Mouse (Mus musculus): Measurements from ENCODE around the gene Golim4. TPM values are rescaled to one million over a fixed set of nuclear protein-coding genes. Genes with fewer than 3 reads are reported as not detected.

Golim4 gene
- polyA plus RNA-seq, 1 experiment from 2014 or later = 40.0 TPM

GRCm38 (mm10) chr3:75910257-75910656 is 46.5 kb downstream of the Golim4 start:
- Histone ChIP-seq H3K27ac (replicated peaks) (no peak overlapping the region), H3K4me3 (ENCODE audit: low read depth, low read length) (no peak overlapping the region), H3K27me3 (ENCODE audit: control insufficient read depth, insufficient read depth, low read length) (no peaks in the 10 kb centered on the region), H3K9me3 (ENCODE audit: control insufficient read depth, low read length) (no peaks in the 10 kb centered on the region), H3K36me3 (ENCODE audit: control insufficient read depth, insufficient read depth, low read length) (no peaks in the 10 kb centered on the region; the same call in none of the 2 replicates), H3K4me1 (replicated peaks; ENCODE audit: control insufficient read depth, insufficient read depth) (no peaks in the 10 kb centered on the region), H3K4me2 (replicated peaks; ENCODE audit: low read depth) (no peak overlapping the region), H3K9ac (ENCODE audit: low read length) (no peak overlapping the region)
- no peak for DNase-seq (ENCODE audit: low spot score)
- peak; percentile 79 for ATAC-seq (ENCODE audit: low FRiP score, low TSS enrichment)
- 4% methylated on average over 4 of the region's 4 CpGs for WGBS
- TF ChIP-seq EP300 (optimal IDR thresholded peaks at IDR 0.05) (no peak), CTCF (IDR thresholded peaks at IDR 0.05; ENCODE audit: low read depth) (peak; percentile 96)

GRCm38 (mm10) chr3:75901903-75902598 is 54.7 kb downstream of the Golim4 start:
- DNase-seq (ENCODE audit: low spot score) (no peak), ATAC-seq (ENCODE audit: low FRiP score, low TSS enrichment) (no peak)
- H3K9me3 ChIP-seq (ENCODE audit: control insufficient read depth, low read length) = no peaks in the 10 kb centered on the region
- H3K9ac ChIP-seq (ENCODE audit: low read length) = no peak overlapping the region
- H3K4me3 ChIP-seq (ENCODE audit: low read depth, low read length) = no peak overlapping the region
- no peak overlapping the region for H3K27ac ChIP-seq (replicated peaks)
- TF ChIP-seq EP300 (optimal IDR thresholded peaks at IDR 0.05) (no peak), CTCF (IDR thresholded peaks at IDR 0.05; ENCODE audit: low read depth) (peak; percentile 60)
- H3K4me1 ChIP-seq (replicated peaks; ENCODE audit: control insufficient read depth, insufficient read depth) = no peaks in the 10 kb centered on the region
- peaks cover 8% of the 10 kb centered on the region for H3K36me3 ChIP-seq (ENCODE audit: control insufficient read depth, insufficient read depth, low read length)
- H3K4me2 ChIP-seq (replicated peaks; ENCODE audit: low read depth) = no peak overlapping the region
- no peaks in the 10 kb centered on the region for H3K27me3 ChIP-seq (ENCODE audit: control insufficient read depth, insufficient read depth, low read length)
- 69% methylated on average over 11 of the region's 11 CpGs for WGBS

- Histone ChIP-seq H3K27ac (replicated peaks) (no peak overlapping the region), H3K36me3 (ENCODE audit: control insufficient read depth, insufficient read depth, low read length) (peaks cover 24% of the 10 kb centered on the region), H3K4me3 (ENCODE audit: low read depth, low read length) (no peak overlapping the region), H3K4me1 (replicated peaks; ENCODE audit: control insufficient read depth, insufficient read depth) (no peaks in the 10 kb centered on the region), H3K4me2 (replicated peaks; ENCODE audit: low read depth) (no peak overlapping the region), H3K9me3 (ENCODE audit: control insufficient read depth, low read length) (no peaks in the 10 kb centered on the region), H3K27me3 (ENCODE audit: control insufficient read depth, insufficient read depth, low read length) (no peaks in the 10 kb centered on the region), H3K9ac (ENCODE audit: low read length) (no peak overlapping the region)
- TF ChIP-seq CTCF (IDR thresholded peaks at IDR 0.05; ENCODE audit: low read depth) (no peak), EP300 (optimal IDR thresholded peaks at IDR 0.05) (no peak)
- 90% methylated on average over 5 of the region's 5 CpGs for WGBS
- no peak for ATAC-seq (ENCODE audit: low FRiP score, low TSS enrichment)
- no peak for DNase-seq (ENCODE audit: low spot score)
Observed at GRCm38 (mm10) chr3:75895075-75895474, 61.7 kb downstream of the Golim4 start.

- peaks cover 25% of the 10 kb centered on the region for H3K36me3 ChIP-seq (ENCODE audit: control insufficient read depth, insufficient read depth, low read length)
- WGBS = 90% methylated on average over 3 of the region's 3 CpGs
- no peak overlapping the region for H3K9ac ChIP-seq (ENCODE audit: low read length)
- TF ChIP-seq CTCF (IDR thresholded peaks at IDR 0.05; ENCODE audit: low read depth) = no peak
- ATAC-seq (ENCODE audit: low FRiP score, low TSS enrichment) (no peak), DNase-seq (ENCODE audit: low spot score) (no peak)
- no peak overlapping the region for H3K27ac ChIP-seq (replicated peaks)
- H3K4me2 ChIP-seq (replicated peaks; ENCODE audit: low read depth) = no peak overlapping the region
- H3K9me3 ChIP-seq (ENCODE audit: control insufficient read depth, low read length) = no peaks in the 10 kb centered on the region
- no peak overlapping the region for H3K4me3 ChIP-seq (ENCODE audit: low read depth, low read length)
- no peaks in the 10 kb centered on the region for H3K27me3 ChIP-seq (ENCODE audit: control insufficient read depth, insufficient read depth, low read length)
- H3K4me1 ChIP-seq (replicated peaks; ENCODE audit: control insufficient read depth, insufficient read depth) = no peaks in the 10 kb centered on the region
Observed at GRCm38 (mm10) chr3:75891581-75891980, 65.2 kb downstream of the Golim4 start.

GRCm38 (mm10) chr3:75889323-75889722 is 67.4 kb downstream of the Golim4 start:
- Histone ChIP-seq H3K4me1 (replicated peaks; ENCODE audit: control insufficient read depth, insufficient read depth) (no peaks in the 10 kb centered on the region), H3K27me3 (ENCODE audit: control insufficient read depth, insufficient read depth, low read length) (no peaks in the 10 kb centered on the region), H3K27ac (replicated peaks) (no peak overlapping the region), H3K9ac (ENCODE audit: low read length) (no peak overlapping the region), H3K4me3 (ENCODE audit: low read depth, low read length) (no peak overlapping the region), H3K36me3 (ENCODE audit: control insufficient read depth, insufficient read depth, low read length) (peaks cover 25% of the 10 kb centered on the region), H3K4me2 (replicated peaks; ENCODE audit: low read depth) (no peak overlapping the region), H3K9me3 (ENCODE audit: control insufficient read depth, low read length) (no peaks in the 10 kb centered on the region)
- DNase-seq (ENCODE audit: low spot score) = no peak
- 95% methylated on average over 1 of the region's 1 CpGs for WGBS
- ATAC-seq (ENCODE audit: low FRiP score, low TSS enrichment) = no peak
- TF ChIP-seq EP300 (optimal IDR thresholded peaks at IDR 0.05) = no peak
- TF ChIP-seq CTCF (IDR thresholded peaks at IDR 0.05; ENCODE audit: low read depth) = no peak

- no peaks in the 10 kb centered on the region for H3K27me3 ChIP-seq (ENCODE audit: control insufficient read depth, insufficient read depth, low read length)
- ATAC-seq (ENCODE audit: low FRiP score, low TSS enrichment) (peak; percentile 57; the same call in 1 of the 2 replicates), DNase-seq (ENCODE audit: low spot score) (peak; percentile 24)
- WGBS = 73% methylated on average over 1 of the region's 1 CpGs
- H3K4me1 ChIP-seq (replicated peaks; ENCODE audit: control insufficient read depth, insufficient read depth) = no peaks in the 10 kb centered on the region
- H3K9me3 ChIP-seq (ENCODE audit: control insufficient read depth, low read length) = no peaks in the 10 kb centered on the region
- no peak overlapping the region for H3K4me3 ChIP-seq (ENCODE audit: low read depth, low read length)
- H3K9ac ChIP-seq (ENCODE audit: low read length) = no peak overlapping the region
- H3K27ac ChIP-seq (replicated peaks) = no peak overlapping the region
- no peak overlapping the region for H3K4me2 ChIP-seq (replicated peaks; ENCODE audit: low read depth)
- peaks cover 18% of the 10 kb centered on the region for H3K36me3 ChIP-seq (ENCODE audit: control insufficient read depth, insufficient read depth, low read length)
- no peak for TF ChIP-seq CTCF (IDR thresholded peaks at IDR 0.05; ENCODE audit: low read depth)
- no peak for TF ChIP-seq EP300 (optimal IDR thresholded peaks at IDR 0.05)
Observed at GRCm38 (mm10) chr3:75881582-75881981, 75.2 kb downstream of the Golim4 start.

Measured in stomach, postnatal 0 days (tissue).